Mouse (Mus musculus): Measurements from ENCODE around the gene Rab15. TPM values are rescaled to one million over a fixed set of nuclear protein-coding genes. Genes with fewer than 3 reads are reported as not detected.

The Rab15 gene
- polyA plus RNA-seq, 1 experiment from 2014 or later: 2.0 TPM

GRCm38 (mm10) chr12:76857087-76857486 lies 34.4 kb upstream of the Rab15 start:
- Histone ChIP-seq H3K4me1 (ENCODE audit: control insufficient read depth in 2 of 2, insufficient read depth in 2 of 2, low read length in 2 of 2) (peaks cover 0 to 3% of the 10 kb centered on the region in 2 experiments; a peak in 2 of 4 replicates), H3K27ac (replicated peaks in 1 of 2; ENCODE audit: control insufficient read depth in 1 of 2, insufficient read depth in 1 of 2, low read depth in 2 of 2, low read length in 2 of 2) (no peak overlapping the region)
- 86% methylated on average over 10 of the region's 10 CpGs for WGBS

GRCm38 (mm10) chr12:76853378-76854142 lies 30.9 kb upstream of the Rab15 start:
- Histone ChIP-seq H3K9ac (ENCODE audit: low read length) (no peak overlapping the region), H3K4me1 (ENCODE audit: control insufficient read depth in 2 of 2, insufficient read depth in 2 of 2, low read length in 2 of 2) (peaks cover 0 to 3% of the 10 kb centered on the region in 2 experiments; a peak in 2 of 4 replicates), H3K9me3 (ENCODE audit: control insufficient read depth, low read length) (0 out of 2 replicates have a peak, but pooled peaks cover 2% of the 10 kb centered on the region), H3K27ac (replicated peaks in 1 of 2; ENCODE audit: control insufficient read depth in 1 of 2, insufficient read depth in 1 of 2, low read depth in 2 of 2, low read length in 2 of 2) (no peak overlapping the region), H3K4me2 (ENCODE audit: low read length) (no peak overlapping the region), H3K27me3 (ENCODE audit: control insufficient read depth, insufficient read depth, low read length) (no peaks in the 10 kb centered on the region), H3K4me3 (ENCODE audit: control insufficient read depth in 1 of 2, insufficient read depth in 1 of 2, low read depth in 1 of 2, low read length in 2 of 2) (no peak overlapping the region), H3K36me3 (ENCODE audit: control insufficient read depth, insufficient read depth, low read length) (no peaks in the 10 kb centered on the region)
- no peak for ATAC-seq (ENCODE audit: insufficient number of reproducible peaks, insufficient read depth, low FRiP score, low read depth)
- 91% methylated on average over 1 of the region's 1 CpGs for WGBS

More at GRCm38 (mm10) chr12:76857087-76857486, 34.4 kb upstream of the Rab15 start:
- no peaks in the 10 kb centered on the region for H3K27me3 ChIP-seq (ENCODE audit: control insufficient read depth, insufficient read depth, low read length)
- H3K9ac ChIP-seq (ENCODE audit: low read length): no peak overlapping the region
- no peak overlapping the region for H3K4me3 ChIP-seq (ENCODE audit: control insufficient read depth in 1 of 2, insufficient read depth in 1 of 2, low read depth in 1 of 2, low read length in 2 of 2)
- H3K4me2 ChIP-seq (ENCODE audit: low read length): no peak overlapping the region
- H3K36me3 ChIP-seq (ENCODE audit: control insufficient read depth, insufficient read depth, low read length): no peaks in the 10 kb centered on the region
- 0 out of 2 replicates have a peak, but pooled peaks cover 2% of the 10 kb centered on the region for H3K9me3 ChIP-seq (ENCODE audit: control insufficient read depth, low read length)
- no peak for ATAC-seq (ENCODE audit: insufficient number of reproducible peaks, insufficient read depth, low FRiP score, low read depth)

- H3K27ac ChIP-seq (replicated peaks in 1 of 2; ENCODE audit: control insufficient read depth in 1 of 2, insufficient read depth in 1 of 2, low read depth in 2 of 2, low read length in 2 of 2): no peak overlapping the region
- 0 out of 2 replicates have a peak, but pooled peaks cover 2% of the 10 kb centered on the region for H3K9me3 ChIP-seq (ENCODE audit: control insufficient read depth, low read length)
- H3K27me3 ChIP-seq (ENCODE audit: control insufficient read depth, insufficient read depth, low read length): no peaks in the 10 kb centered on the region
- no peak for ATAC-seq (ENCODE audit: insufficient number of reproducible peaks, insufficient read depth, low FRiP score, low read depth)
- WGBS: 82% methylated on average over 2 of the region's 2 CpGs
- H3K9ac ChIP-seq (ENCODE audit: low read length): no peak overlapping the region
- H3K4me1 ChIP-seq (ENCODE audit: control insufficient read depth in 2 of 2, insufficient read depth in 2 of 2, low read length in 2 of 2): peaks cover 0 to 3% of the 10 kb centered on the region in 2 experiments; a peak in 2 of 4 replicates
- no peak overlapping the region for H3K4me2 ChIP-seq (ENCODE audit: low read length)
- H3K36me3 ChIP-seq (ENCODE audit: control insufficient read depth, insufficient read depth, low read length): no peaks in the 10 kb centered on the region
- no peak overlapping the region for H3K4me3 ChIP-seq (ENCODE audit: control insufficient read depth in 1 of 2, insufficient read depth in 1 of 2, low read depth in 1 of 2, low read length in 2 of 2)
Measured at GRCm38 (mm10) chr12:76852419-76852818, 29.7 kb upstream of the Rab15 start.

- H3K27me3 ChIP-seq (ENCODE audit: control insufficient read depth, insufficient read depth, low read length): no peaks in the 10 kb centered on the region
- H3K9me3 ChIP-seq (ENCODE audit: control insufficient read depth, low read length): 0 out of 2 replicates have a peak, but pooled peaks cover 3% of the 10 kb centered on the region
- no peak overlapping the region for H3K9ac ChIP-seq (ENCODE audit: low read length)
- 82% methylated on average over 15 of the region's 15 CpGs for WGBS
- H3K27ac ChIP-seq (replicated peaks in 1 of 2; ENCODE audit: control insufficient read depth in 1 of 2, insufficient read depth in 1 of 2, low read depth in 2 of 2, low read length in 2 of 2): no peak overlapping the region
- H3K4me3 ChIP-seq (ENCODE audit: control insufficient read depth in 1 of 2, insufficient read depth in 1 of 2, low read depth in 1 of 2, low read length in 2 of 2): no peak overlapping the region
- H3K36me3 ChIP-seq (ENCODE audit: control insufficient read depth, insufficient read depth, low read length): no peaks in the 10 kb centered on the region
- ATAC-seq (ENCODE audit: insufficient number of reproducible peaks, insufficient read depth, low FRiP score, low read depth): no peak
- H3K4me2 ChIP-seq (ENCODE audit: low read length): no peak overlapping the region
- no peaks in the 10 kb centered on the region for H3K4me1 ChIP-seq (ENCODE audit: control insufficient read depth in 2 of 2, insufficient read depth in 2 of 2, low read length in 2 of 2)
Measured at GRCm38 (mm10) chr12:76844346-76845061, 21.8 kb upstream of the Rab15 start.

- H3K4me2 ChIP-seq (ENCODE audit: low read length): no peak overlapping the region
- WGBS: 56% methylated on average over 6 of the region's 6 CpGs
Measured at GRCm38 (mm10) chr12:76840081-76840480, 17.4 kb upstream of the Rab15 start.

GRCm38 (mm10) chr12:76839298-76839697 lies 16.6 kb upstream of the Rab15 start:
- H3K4me3 ChIP-seq (ENCODE audit: control insufficient read depth in 1 of 2, insufficient read depth in 1 of 2, low read depth in 1 of 2, low read length in 2 of 2): no peak overlapping the region

More at GRCm38 (mm10) chr12:76840081-76840480, 17.4 kb upstream of the Rab15 start:
- Histone ChIP-seq H3K9ac (ENCODE audit: low read length) (no peak overlapping the region), H3K36me3 (ENCODE audit: control insufficient read depth, insufficient read depth, low read length) (no peaks in the 10 kb centered on the region), H3K4me1 (ENCODE audit: control insufficient read depth in 2 of 2, insufficient read depth in 2 of 2, low read length in 2 of 2) (peaks cover 0 to 8% of the 10 kb centered on the region in 2 experiments; a peak in 1 of 4 replicates), H3K4me3 (ENCODE audit: control insufficient read depth in 1 of 2, insufficient read depth in 1 of 2, low read depth in 1 of 2, low read length in 2 of 2) (no peak overlapping the region), H3K27ac (replicated peaks in 1 of 2; ENCODE audit: control insufficient read depth in 1 of 2, insufficient read depth in 1 of 2, low read depth in 2 of 2, low read length in 2 of 2) (no peak overlapping the region), H3K9me3 (ENCODE audit: control insufficient read depth, low read length) (no peaks in the 10 kb centered on the region), H3K27me3 (ENCODE audit: control insufficient read depth, insufficient read depth, low read length) (no peaks in the 10 kb centered on the region)
- no peak for ATAC-seq (ENCODE audit: insufficient number of reproducible peaks, insufficient read depth, low FRiP score, low read depth)

GRCm38 (mm10) chr12:76837844-76838650 lies 15.3 kb upstream of the Rab15 start:
- Histone ChIP-seq H3K4me3 (ENCODE audit: control insufficient read depth in 1 of 2, insufficient read depth in 1 of 2, low read depth in 1 of 2, low read length in 2 of 2) (peak overlapping the region; percentile 50 to 92), H3K36me3 (ENCODE audit: control insufficient read depth, insufficient read depth, low read length) (no peaks in the 10 kb centered on the region), H3K27ac (replicated peaks in 1 of 2; ENCODE audit: control insufficient read depth in 1 of 2, insufficient read depth in 1 of 2, low read depth in 2 of 2, low read length in 2 of 2) (peak overlapping the region; percentile 24 to 30; a peak in 2 of 4 replicates), H3K9me3 (ENCODE audit: control insufficient read depth, low read length) (no peaks in the 10 kb centered on the region), H3K4me1 (ENCODE audit: control insufficient read depth in 2 of 2, insufficient read depth in 2 of 2, low read length in 2 of 2) (peaks cover 0 to 8% of the 10 kb centered on the region in 2 experiments; a peak in 1 of 4 replicates), H3K27me3 (ENCODE audit: control insufficient read depth, insufficient read depth, low read length) (no peaks in the 10 kb centered on the region), H3K4me2 (ENCODE audit: low read length) (peak overlapping the region; percentile 83), H3K9ac (ENCODE audit: low read length) (peak overlapping the region; percentile 71)
- 11% methylated on average over 21 of the region's 21 CpGs for WGBS
- ATAC-seq (ENCODE audit: insufficient number of reproducible peaks, insufficient read depth, low FRiP score, low read depth): no peak

More at GRCm38 (mm10) chr12:76839298-76839697, 16.6 kb upstream of the Rab15 start:
- H3K9me3 ChIP-seq (ENCODE audit: control insufficient read depth, low read length): no peaks in the 10 kb centered on the region
- ATAC-seq (ENCODE audit: insufficient number of reproducible peaks, insufficient read depth, low FRiP score, low read depth): no peak
- no peak overlapping the region for H3K4me2 ChIP-seq (ENCODE audit: low read length)
- no peaks in the 10 kb centered on the region for H3K36me3 ChIP-seq (ENCODE audit: control insufficient read depth, insufficient read depth, low read length)
- no peak overlapping the region for H3K9ac ChIP-seq (ENCODE audit: low read length)
- H3K4me1 ChIP-seq (ENCODE audit: control insufficient read depth in 2 of 2, insufficient read depth in 2 of 2, low read length in 2 of 2): peaks cover 0 to 8% of the 10 kb centered on the region in 2 experiments; a peak in 1 of 4 replicates
- 92% methylated on average over 4 of the region's 4 CpGs for WGBS
- no peak overlapping the region for H3K27ac ChIP-seq (replicated peaks in 1 of 2; ENCODE audit: control insufficient read depth in 1 of 2, insufficient read depth in 1 of 2, low read depth in 2 of 2, low read length in 2 of 2)
- H3K27me3 ChIP-seq (ENCODE audit: control insufficient read depth, insufficient read depth, low read length): no peaks in the 10 kb centered on the region

Measured in heart, embryonic 14.5 days (tissue).